In genomic region chr2:7001967-7002366, GRCm38 (mm10) we compare ENCODE assay signal across 14 mouse cellular contexts.
DNase-seq lines count a peak whose midpoint lies in the region; ATAC-seq and TF ChIP-seq lines count a peak whose summit lies in the region.
"Had no signal": no experiment of that assay in that cellular context is flagged by ENCODE, and none has a peak within 500 bp of the region (broad histone marks: within the 10 kb centered on the region; RNA-seq: fewer than 3 reads in every experiment).

No protein-coding gene starts in this region.

- no peak overlapping the region for H3K4me3 ChIP-seq in forebrain, embryonic 14.5 days (ENCODE audit: low read depth, low read length)
- H3K4me3 ChIP-seq in midbrain, embryonic 10.5 days, result no peak overlapping the region
- H3K4me3 ChIP-seq: embryonic facial prominence, embryonic 15.5 days had no signal

- H3K9ac ChIP-seq in forebrain, embryonic 14.5 days (ENCODE audit: low read length), result no peak overlapping the region
- H3K9ac ChIP-seq: embryonic facial prominence, embryonic 15.5 days; liver, embryonic 14.5 days had no signal

- H3K27ac ChIP-seq in forebrain, embryonic 14.5 days (ENCODE audit: low read depth, low read length), result no peak overlapping the region
- peak overlapping the region; percentile 70 for H3K27ac ChIP-seq in midbrain, embryonic 10.5 days (replicated peaks)
- H3K27ac ChIP-seq: embryonic facial prominence, embryonic 15.5 days; liver, embryonic 14.5 days had no signal

- H3K4me2 ChIP-seq in forebrain, embryonic 14.5 days (ENCODE audit: low read length), result no peak overlapping the region
- H3K4me2 ChIP-seq: embryonic facial prominence, embryonic 15.5 days had no signal

- TF ChIP-seq CTCF in brain, embryonic 14.5 days (IDR thresholded peaks at IDR 0.05; ENCODE audit: borderline replicate concordance, extremely low read depth, insufficient read depth, insufficient read length), result no peak

- peak; percentile 79 for DNase-seq in brain, embryonic 14.5 days (ENCODE audit: low read depth)
- DNase-seq in cerebellum, adult 9-11 months, result peak; percentile 90
- peak; percentile 43 for DNase-seq in forebrain, embryonic 14.5 days (ENCODE audit: low spot score)
- DNase-seq in midbrain, embryonic 10.5 days (ENCODE audit: low spot score), result peak; percentile 31
- DNase-seq in testis, postnatal 10 days (ENCODE audit: low spot score), result no peak
- DNase-seq in lung, postnatal 25 days (ENCODE audit: low spot score), result no peak
- no peak for DNase-seq in T-cell, adult 2 months (ENCODE audit: low spot score)
- no peak for DNase-seq in ovary, adult 18-20 months (ENCODE audit: low spot score)
- DNase-seq: adrenal gland, postnatal 25 days; heart, adult 18-20 months; layer of hippocampus, adult 9-11 months; thymus, postnatal 4 days had no signal

- WGBS in forebrain, embryonic 14.5 days, result 15% methylated on average over 2 of the region's 2 CpGs
- WGBS in midbrain, embryonic 10.5 days, result 30% methylated on average over 2 of the region's 2 CpGs

- TF ChIP-seq POLR2A in brain, embryonic 14.5 days (IDR thresholded peaks at IDR 0.05; ENCODE audit: borderline replicate concordance, extremely low read depth, insufficient read depth, insufficient read length, poor library complexity, severe bottlenecking), result no peak

- H3K36me3 ChIP-seq in forebrain, embryonic 14.5 days (ENCODE audit: control insufficient read depth, insufficient read depth, low read length), result no peaks in the 10 kb centered on the region
- H3K36me3 ChIP-seq in midbrain, embryonic 10.5 days, result no peaks in the 10 kb centered on the region
- H3K36me3 ChIP-seq: embryonic facial prominence, embryonic 15.5 days had no signal

- H3K4me1 ChIP-seq in forebrain, embryonic 14.5 days (ENCODE audit: control insufficient read depth, insufficient read depth, low read length), result no peaks in the 10 kb centered on the region; the same call in 1 of the 2 replicates
- H3K4me1 ChIP-seq in midbrain, embryonic 10.5 days, result peaks cover 16% of the 10 kb centered on the region
- H3K4me1 ChIP-seq: embryonic facial prominence, embryonic 15.5 days had no signal

- no peaks in the 10 kb centered on the region for H3K9me3 ChIP-seq in forebrain, embryonic 14.5 days (replicated peaks; ENCODE audit: control insufficient read depth, low read length)
- no peaks in the 10 kb centered on the region; the same call in 1 of the 2 replicates for H3K9me3 ChIP-seq in midbrain, embryonic 10.5 days (replicated peaks)
- H3K9me3 ChIP-seq: embryonic facial prominence, embryonic 15.5 days had no signal

- no peaks in the 10 kb centered on the region for H3K27me3 ChIP-seq in forebrain, embryonic 14.5 days (replicated peaks; ENCODE audit: control insufficient read depth, insufficient read depth, low read length)
- H3K27me3 ChIP-seq in midbrain, embryonic 10.5 days (ENCODE audit: low read depth, poor library complexity, severe bottlenecking), result no peaks in the 10 kb centered on the region
- H3K27me3 ChIP-seq: embryonic facial prominence, embryonic 15.5 days had no signal

- ATAC-seq in forebrain, embryonic 14.5 days, result peak; percentile 55; the same call in 1 of the 2 replicates

Comparison
In these comparisons a context has a peak if more than half of its experiments do, and no peak if none do; other contexts are left out.
1. DNase-seq: peak in brain, embryonic 14.5 days (single experiment), cerebellum, adult 9-11 months (single experiment), forebrain, embryonic 14.5 days (single experiment) and midbrain, embryonic 10.5 days (single experiment); none in testis, postnatal 10 days (single experiment), lung, postnatal 25 days (single experiment), T-cell, adult 2 months (single experiment) and ovary, adult 18-20 months (single experiment).